Mouse (Mus musculus): ENCODE data around the gene Gopc.

Gopc gene

DNA sequence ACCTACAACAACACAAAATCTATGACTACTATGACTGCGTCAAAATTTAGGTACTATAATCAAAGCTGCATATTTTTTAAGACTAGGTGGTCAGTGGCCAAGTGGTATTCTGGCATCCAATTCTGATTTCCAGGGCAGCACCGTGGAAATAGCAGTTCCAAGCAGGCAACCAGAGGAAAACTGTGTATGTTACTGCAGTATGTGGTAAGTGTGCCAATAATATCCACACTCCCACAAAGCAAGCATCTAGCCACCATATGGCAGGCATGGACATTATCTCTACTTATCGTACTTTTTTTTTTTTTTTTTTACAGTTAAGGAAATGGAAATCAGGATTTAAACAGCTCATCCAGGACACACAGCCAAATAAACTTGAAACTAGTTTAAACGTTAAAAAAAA, 13.5 kb downstream of the Gopc start:
- no peak for TF ChIP-seq GATA4 (IDR thresholded peaks at IDR 0.05; ENCODE audit: insufficient replicate concordance, low read length)

DNA sequence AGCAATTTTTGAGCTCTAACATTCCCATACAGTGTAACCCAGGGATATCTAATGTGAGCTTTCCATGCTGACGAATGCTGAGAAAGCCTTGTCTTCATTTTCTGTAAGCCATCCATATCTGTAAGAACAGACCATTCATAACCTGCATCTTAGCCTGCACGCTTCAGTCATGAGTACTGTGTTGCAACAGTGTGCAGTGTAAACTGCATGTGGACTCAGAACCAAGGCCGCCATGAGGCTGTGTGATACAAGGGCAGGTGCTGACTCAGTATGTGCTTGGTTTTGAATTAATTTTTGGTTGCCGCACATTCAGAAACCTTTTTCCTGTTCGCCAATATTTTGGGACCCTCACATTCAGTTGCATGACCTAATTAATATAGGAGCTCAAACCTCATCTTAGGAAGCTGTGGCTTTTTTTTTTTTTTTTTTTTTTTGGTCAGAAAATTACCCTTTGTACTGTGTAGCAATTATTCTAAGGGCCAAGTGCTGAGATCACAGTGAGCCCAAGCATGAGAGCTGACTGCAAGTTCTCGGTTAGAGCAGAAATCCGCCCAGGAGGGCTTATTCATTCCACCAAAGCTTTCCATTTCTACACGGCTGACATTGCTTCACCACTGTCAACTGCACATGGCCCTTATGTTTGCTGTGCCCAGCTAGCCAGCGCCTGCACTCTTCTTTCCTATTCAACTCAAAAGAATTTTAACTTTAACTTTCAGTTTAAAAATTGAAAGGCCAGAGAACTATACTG, 20.9 kb downstream of the Gopc start:
- no peak for TF ChIP-seq GATA4 (IDR thresholded peaks at IDR 0.05; ENCODE audit: insufficient replicate concordance, low read length)

DNA sequence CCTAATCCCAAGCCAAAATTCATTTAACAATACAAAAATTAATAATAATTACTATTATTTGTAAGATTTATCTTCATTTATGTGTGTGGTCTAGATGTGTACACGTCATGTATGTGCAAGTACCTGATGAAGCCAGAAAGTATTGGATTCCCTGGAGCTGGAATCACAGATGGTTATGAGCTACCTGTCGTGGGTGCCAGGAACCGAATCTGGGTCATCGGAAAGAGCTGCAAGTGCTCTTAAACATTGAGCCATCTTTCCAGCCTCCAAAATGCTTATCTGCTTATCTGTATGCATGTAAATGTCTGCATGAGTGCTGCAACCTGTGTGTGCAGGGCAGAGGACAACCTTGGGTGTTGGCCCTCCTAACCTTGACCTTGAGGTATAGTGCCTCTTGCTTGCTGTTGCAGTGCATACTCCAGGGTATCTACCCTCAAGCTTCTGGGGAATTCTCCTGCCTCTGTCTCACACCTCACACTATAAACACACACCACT, 21.6 kb downstream of the Gopc start:
- no peak for TF ChIP-seq GATA4 (IDR thresholded peaks at IDR 0.05; ENCODE audit: insufficient replicate concordance, low read length)

- TF ChIP-seq GATA4 (IDR thresholded peaks at IDR 0.05; ENCODE audit: insufficient replicate concordance, low read length) = no peak
These were observed 23.5 kb downstream of the Gopc start, which contains the start of gene Gm26741 for GRCm38 (mm10) chr10:52358467-52358866. Gm26741 (plus strand) TSS chr10:52358767.

DNA sequence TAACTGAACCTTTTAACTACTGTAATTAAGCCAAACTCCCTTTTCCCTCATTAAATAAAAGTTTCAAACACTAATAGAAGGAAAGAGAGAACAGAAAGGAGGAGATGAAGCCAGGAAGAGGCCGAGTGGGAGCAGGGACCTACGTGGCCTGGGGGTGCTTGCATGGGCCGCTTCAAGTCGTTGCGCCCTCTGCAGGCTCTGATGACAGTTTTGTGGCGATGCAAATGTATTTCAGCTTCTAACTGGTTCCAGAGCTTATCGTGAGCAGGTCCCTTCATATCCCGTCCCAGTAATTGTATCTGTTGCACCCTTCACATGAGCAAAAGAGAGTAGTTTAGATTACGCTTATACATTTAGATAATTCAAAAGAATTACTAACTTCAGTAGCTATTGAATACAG, 28.7 kb downstream of the Gopc start:
- no peak for TF ChIP-seq GATA4 (IDR thresholded peaks at IDR 0.05; ENCODE audit: insufficient replicate concordance, low read length)

DNA sequence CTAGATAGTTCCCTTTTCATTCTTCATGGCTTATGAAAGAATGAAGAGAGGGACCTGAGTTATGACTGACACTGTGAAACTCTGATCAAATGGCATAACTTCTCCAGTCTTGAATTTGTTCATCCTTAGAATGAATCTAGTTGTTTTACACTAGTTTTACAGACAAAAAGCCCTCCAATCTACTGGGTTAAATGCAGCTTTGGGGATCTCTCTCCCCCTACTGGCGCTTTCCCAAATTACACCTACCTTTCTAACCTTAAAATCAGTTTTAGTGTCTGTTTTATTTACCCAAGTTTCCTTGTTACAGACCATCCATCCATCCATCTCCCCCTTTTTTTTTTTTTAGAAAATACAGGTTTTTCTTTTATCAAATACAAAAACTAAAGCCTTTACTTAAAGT, 50.9 kb downstream of the Gopc start:
- no peak for TF ChIP-seq GATA4 (IDR thresholded peaks at IDR 0.05; ENCODE audit: insufficient replicate concordance, low read length)

- TF ChIP-seq GATA4 (IDR thresholded peaks at IDR 0.05; ENCODE audit: insufficient replicate concordance, low read length) = no peak
These were observed 60.0 kb downstream of the Gopc start for GRCm38 (mm10) chr10:52321918-52322317.

GRCm38 (mm10) chr10:52319506-52320286, 62.2 kb downstream of the Gopc start:
- TF ChIP-seq GATA4 (IDR thresholded peaks at IDR 0.05; ENCODE audit: insufficient replicate concordance, low read length) = no peak

- TF ChIP-seq GATA4 (IDR thresholded peaks at IDR 0.05; ENCODE audit: insufficient replicate concordance, low read length) = peak; percentile 99
These were observed 72.7 kb downstream of the Gopc start for GRCm38 (mm10) chr10:52309196-52309595.

- TF ChIP-seq GATA4 (IDR thresholded peaks at IDR 0.05; ENCODE audit: insufficient replicate concordance, low read length) = no peak
These were observed 77.3 kb downstream of the Gopc start for GRCm38 (mm10) chr10:52304574-52304973.

GRCm38 (mm10) chr10:52302271-52302670, 79.7 kb downstream of the Gopc start:
- TF ChIP-seq GATA4 (IDR thresholded peaks at IDR 0.05; ENCODE audit: insufficient replicate concordance, low read length) = no peak

DNA sequence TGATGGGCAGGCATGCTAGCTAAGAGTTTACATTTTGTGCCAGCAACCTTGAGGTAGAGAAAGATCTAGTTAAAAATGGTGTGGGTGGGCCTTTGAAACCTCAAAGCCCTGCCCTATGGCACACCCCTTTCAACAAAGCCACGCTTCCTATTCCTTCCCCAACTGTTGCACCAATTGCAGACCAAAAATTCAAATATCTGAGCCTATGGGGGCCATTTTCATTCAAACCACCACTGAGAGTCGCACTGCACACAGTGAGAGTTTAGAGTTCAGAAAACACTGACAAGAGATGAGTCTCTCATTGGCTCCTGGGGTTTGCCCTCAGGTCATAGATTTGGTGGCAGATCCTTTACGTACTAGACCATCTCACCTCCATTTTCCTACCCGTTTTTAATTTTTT, 80.2 kb downstream of the Gopc start:
- TF ChIP-seq GATA4 (IDR thresholded peaks at IDR 0.05; ENCODE audit: insufficient replicate concordance, low read length) = no peak

- TF ChIP-seq GATA4 (IDR thresholded peaks at IDR 0.05; ENCODE audit: insufficient replicate concordance, low read length) = no peak
These were observed 86.0 kb downstream of the Gopc start for GRCm38 (mm10) chr10:52295934-52296333.

- TF ChIP-seq GATA4 (IDR thresholded peaks at IDR 0.05; ENCODE audit: insufficient replicate concordance, low read length) = peak; percentile 55; the same call in 1 of the 2 replicates
These were observed 87.9 kb downstream of the Gopc start for GRCm38 (mm10) chr10:52293921-52294577.

DNA sequence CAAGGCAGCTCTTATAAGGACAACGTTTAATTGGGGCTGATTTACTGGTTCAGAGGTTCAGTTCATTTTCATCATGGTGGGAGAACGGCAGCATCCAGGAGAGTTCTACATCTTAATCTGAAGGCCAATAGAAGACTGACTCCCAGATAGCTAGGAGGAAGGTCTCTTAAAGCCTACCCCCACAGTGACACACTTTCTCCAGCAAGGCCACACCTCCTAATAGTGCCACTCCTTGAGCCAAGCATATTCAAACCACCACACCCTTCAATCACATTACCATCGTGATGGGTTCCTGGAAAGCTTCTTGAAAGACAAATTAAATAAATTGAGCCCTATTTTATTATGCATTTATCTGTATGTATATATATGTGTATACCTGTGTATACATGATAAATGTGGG, 92.7 kb downstream of the Gopc start:
- no peak for TF ChIP-seq GATA4 (IDR thresholded peaks at IDR 0.05; ENCODE audit: insufficient replicate concordance, low read length)

All from liver, adult (tissue).